Mouse (Mus musculus) effector memory CD4-positive, alpha-beta T cell, adult 7 months (primary cell): ENCODE data around the gene Meox2. TPM values are rescaled to one million over a fixed set of nuclear protein-coding genes. Genes with fewer than 3 reads are reported as not detected.

Experiments
- polyA plus RNA-seq: library from polyadenylated mRNA; unstranded; fragments of 100-300 nt; shearing (Covaris generic); gene quantifications from one replicate; pipeline ENCODE4 v1.2.1, GENCODE M21; 2017

Gene Meox2
- not detected for polyA plus RNA-seq

GRCm38 (mm10) chr12:37108390-37108738, at the start of gene Meox2:
Gene Meox2 (plus strand): TSS chr12:37108540.

Other genes starting within 250 kb of the Meox2 start
- not detected for gene Agmo, start 133.1 kb downstream of the Meox2 start, polyA plus RNA-seq